Mouse (Mus musculus) spleen, postnatal 36 days (tissue): ENCODE results near the gene Fchsd2.

Experiments
- DNase-seq, 2 experiments: peaks; one replicate each; pipeline ENCODE4 v3.0.0; 2022; ENCODE audit warnings: low spot score in 2 of 2, mixed read lengths in 1 of 2

The Fchsd2 gene

GRCm38 (mm10) chr7:101286891-101287290 is 194.2 kb downstream of the Fchsd2 start:
- no peak for DNase-seq

GRCm38 (mm10) chr7:101287820-101288219 is 195.2 kb downstream of the Fchsd2 start:
- DNase-seq, result no peak

- DNase-seq, result no peak
These were observed 195.8 kb downstream of the Fchsd2 start for GRCm38 (mm10) chr7:101288436-101288835.

- DNase-seq, result no peak
These were observed 197.7 kb downstream of the Fchsd2 start for GRCm38 (mm10) chr7:101290401-101290800.

- no peak for DNase-seq
These were observed 198.5 kb downstream of the Fchsd2 start for GRCm38 (mm10) chr7:101291211-101291610.

- DNase-seq, result no peak
These were observed 199.0 kb downstream of the Fchsd2 start for GRCm38 (mm10) chr7:101291641-101292040.

- no peak for DNase-seq
These were observed 199.4 kb downstream of the Fchsd2 start for GRCm38 (mm10) chr7:101292086-101292485.

- no peak for DNase-seq
These were observed 200.0 kb downstream of the Fchsd2 start for GRCm38 (mm10) chr7:101292696-101293095.

GRCm38 (mm10) chr7:101293138-101293537 is 200.5 kb downstream of the Fchsd2 start:
- DNase-seq, result no peak

- no peak for DNase-seq
These were observed 200.9 kb downstream of the Fchsd2 start for GRCm38 (mm10) chr7:101293611-101294010.

GRCm38 (mm10) chr7:101295438-101295837 is 202.8 kb downstream of the Fchsd2 start:
- DNase-seq, result no peak

- peak in 1 of 2 experiments; percentile 33 for DNase-seq
These were observed 203.8 kb downstream of the Fchsd2 start for GRCm38 (mm10) chr7:101296252-101297022.

GRCm38 (mm10) chr7:101297023-101297405 is 204.4 kb downstream of the Fchsd2 start:
- DNase-seq, result no peak

GRCm38 (mm10) chr7:101298375-101298774 is 205.7 kb downstream of the Fchsd2 start:
- no peak for DNase-seq

- peak; percentile 52 to 56 for DNase-seq
These were observed 208.8 kb downstream of the Fchsd2 start for GRCm38 (mm10) chr7:101301361-101301880.

GRCm38 (mm10) chr7:101301881-101302456 is 209.3 kb downstream of the Fchsd2 start, which contains the start of gene Atg16l2:
Atg16l2 (minus strand) TSS chr7:101302251.
- peak; percentile 95 to 96 for DNase-seq

- no peak for DNase-seq
These were observed 210.0 kb downstream of the Fchsd2 start for GRCm38 (mm10) chr7:101302691-101303090.

- DNase-seq, result no peak
These were observed 214.2 kb downstream of the Fchsd2 start for GRCm38 (mm10) chr7:101306841-101307240.

GRCm38 (mm10) chr7:101309985-101310326 is 217.3 kb downstream of the Fchsd2 start:
- DNase-seq, result no peak

- DNase-seq, result peak; percentile 97 to 99
These were observed 217.8 kb downstream of the Fchsd2 start for GRCm38 (mm10) chr7:101310327-101311028.

- peak; percentile 40 to 47 for DNase-seq
These were observed 218.4 kb downstream of the Fchsd2 start for GRCm38 (mm10) chr7:101311061-101311460.

GRCm38 (mm10) chr7:101313033-101313432 is 220.4 kb downstream of the Fchsd2 start:
- no peak for DNase-seq
